Mouse (Mus musculus) mesoderm, embryonic 11.5 days (tissue): ENCODE data around the gene Eppin.

Experiments
- DNase-seq: peaks from one replicate; pipeline ENCODE4 v3.0.0-alpha.2; 2012; ENCODE audit warnings: low read depth, low spot score

The Eppin gene

DNA sequence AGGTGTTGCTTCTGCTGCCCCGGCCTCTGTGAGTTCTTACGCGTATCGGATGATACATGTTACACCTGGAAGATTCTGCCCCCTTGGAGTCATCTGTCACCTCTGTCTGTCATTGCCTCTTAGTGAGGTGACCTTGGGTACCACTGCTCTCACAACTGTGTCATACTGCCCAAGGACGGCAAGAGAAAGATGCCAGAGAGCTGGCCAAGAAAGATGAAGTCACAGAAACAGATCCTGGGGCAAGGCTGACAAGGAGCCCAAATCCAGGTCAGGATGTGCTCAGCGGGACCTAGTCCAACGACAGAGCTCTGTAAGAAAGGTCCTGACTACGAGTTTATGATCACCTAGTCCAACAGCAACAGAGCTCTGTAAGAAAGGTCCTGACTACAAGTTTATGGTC, 33.3 kb downstream of the Eppin start:
- no peak for DNase-seq

DNA sequence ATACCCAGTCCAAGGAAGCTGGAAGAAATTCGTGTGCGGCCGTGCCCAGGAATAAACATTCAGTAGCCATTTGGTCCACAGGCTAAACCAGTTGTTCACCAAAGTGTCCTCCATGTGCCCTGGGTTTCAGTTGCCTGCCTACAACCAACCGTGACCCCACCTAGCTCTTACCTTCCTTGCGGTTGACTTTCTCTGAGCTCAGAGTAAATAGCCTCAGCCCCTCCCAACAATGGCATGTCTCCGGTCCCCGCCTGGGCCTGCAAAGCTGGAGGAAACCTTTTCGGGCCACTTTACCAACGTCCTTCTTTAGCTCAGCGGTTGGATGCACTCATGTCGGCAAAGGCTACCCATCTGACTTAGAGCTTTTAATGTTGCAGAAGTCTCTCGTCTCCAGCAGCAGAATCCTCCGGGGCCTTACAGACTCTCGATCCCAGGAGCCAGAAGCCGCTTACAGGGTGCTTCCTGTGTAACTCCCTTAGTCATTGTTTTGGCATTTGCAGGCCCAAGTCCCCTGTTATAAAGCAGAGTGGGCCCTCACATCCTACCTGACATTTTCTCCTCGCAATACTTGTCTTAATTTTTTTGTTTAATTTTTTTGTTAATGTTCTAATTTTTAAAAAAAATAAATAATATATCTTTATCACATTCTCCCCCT, 34.3 kb downstream of the Eppin start:
- DNase-seq, result no peak

DNA sequence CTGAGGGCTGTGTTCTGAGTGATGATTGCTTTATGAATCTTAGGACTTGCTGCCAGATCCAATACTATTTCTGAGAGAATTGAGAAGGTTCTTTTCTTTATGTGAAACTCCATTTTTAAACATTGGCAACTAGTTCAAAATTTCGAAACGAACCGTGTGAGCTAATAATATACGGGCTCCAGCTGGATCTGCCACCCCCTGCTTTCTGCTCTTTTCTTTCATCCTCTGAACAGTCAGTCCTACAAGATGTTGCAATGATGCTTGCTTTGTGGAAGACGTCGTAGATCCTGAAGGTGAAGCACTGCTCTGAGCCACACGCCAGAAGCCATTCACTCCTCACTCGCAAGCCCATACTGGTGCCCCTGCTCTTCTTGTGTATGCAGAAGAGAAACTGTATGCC, 35.0 kb downstream of the Eppin start:
- DNase-seq, result no peak

GRCm38 (mm10) chr2:164551502-164551901, 41.9 kb downstream of the Eppin start:
- no peak for DNase-seq

- no peak for DNase-seq
Observed at GRCm38 (mm10) chr2:164550895-164551269, 42.5 kb downstream of the Eppin start.

GRCm38 (mm10) chr2:164549963-164550894, 43.2 kb downstream of the Eppin start:
- DNase-seq, result no peak

- DNase-seq, result no peak
Observed at GRCm38 (mm10) chr2:164549338-164549737, 44.1 kb downstream of the Eppin start.

- no peak for DNase-seq
Observed at GRCm38 (mm10) chr2:164544454-164545097, 48.8 kb downstream of the Eppin start.

DNA sequence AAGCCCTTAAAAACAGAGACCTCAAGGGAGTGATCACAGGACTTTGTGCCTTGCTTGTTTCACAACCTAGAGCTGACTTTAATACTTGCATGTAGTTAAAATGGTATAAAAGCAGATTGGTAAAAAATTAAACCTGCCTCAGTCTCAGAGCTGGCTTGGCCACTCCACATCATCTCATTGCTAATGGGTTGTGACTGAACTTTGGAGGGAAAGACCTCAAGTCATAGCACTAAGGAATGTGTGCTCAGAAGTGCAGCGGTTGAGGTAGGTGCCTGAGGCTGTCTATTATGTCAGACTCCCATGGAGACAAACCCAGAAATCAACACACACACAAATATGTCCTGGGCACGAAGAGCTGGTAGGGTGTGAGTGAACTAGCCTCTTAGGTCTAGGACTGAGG, 49.6 kb downstream of the Eppin start:
- DNase-seq, result no peak

- no peak for DNase-seq
Observed at GRCm38 (mm10) chr2:164542598-164542997, 50.8 kb downstream of the Eppin start.

GRCm38 (mm10) chr2:164542132-164542531, 51.3 kb downstream of the Eppin start:
- DNase-seq, result no peak

- DNase-seq, result no peak
Observed at GRCm38 (mm10) chr2:164540652-164541427, 52.6 kb downstream of the Eppin start.
